Mouse (Mus musculus) urinary bladder, postnatal 0 days (tissue): ENCODE data around the gene Fbxw20. TPM values are rescaled to one million over a fixed set of nuclear protein-coding genes. Genes with fewer than 3 reads are reported as not detected.

ENCODE experiments used
- polyA plus RNA-seq: library from polyadenylated mRNA; unstranded; fragments of >200 nt; fragmentation: Nextera tagmentation; extraction: Ambion mirVana; gene quantifications from 2 replicates; pipeline ENCODE4 v1.2.1, GENCODE M21; 2015

The Fbxw20 gene
- 0.48 TPM in 1 of 2 replicates, not detected in the other for polyA plus RNA-seq

GRCm38 (mm10) chr9:109234654-109235053, at the start of gene Fbxw20:
Gene Fbxw20 (minus strand): TSS chr9:109234754.

GRCm38 (mm10) chr9:109195875-109196274, 38.7 kb downstream of the Fbxw20 start, which contains the start of gene Fbxw13:
Gene Fbxw13 (minus strand): TSS chr9:109195975.

Other genes with a start within 250 kb of the Fbxw20 start
- not detected in 2 replicates for gene Ucn2, start 248.7 kb downstream of the Fbxw20 start, polyA plus RNA-seq
- gene Pfkfb4, start 243.0 kb downstream of the Fbxw20 start, polyA plus RNA-seq = 6.9 and 8.0 TPM in 2 replicates
- 134 and 166 TPM in 2 replicates for gene Shisa5, start 196.2 kb downstream of the Fbxw20 start, polyA plus RNA-seq
- gene Trex1, start 175.0 kb downstream of the Fbxw20 start, polyA plus RNA-seq = 18.5 and 25.6 TPM in 2 replicates
- 13.7 and 17.2 TPM in 2 replicates for gene Atrip, start 160.6 kb downstream of the Fbxw20 start, polyA plus RNA-seq
- 7.1 and 9.1 TPM in 2 replicates for gene Ccdc51, start 152.3 kb downstream of the Fbxw20 start, polyA plus RNA-seq
- 350 and 394 TPM in 2 replicates for gene Tma7, start 152.2 kb downstream of the Fbxw20 start, polyA plus RNA-seq
- gene Plxnb1, start 139.4 kb downstream of the Fbxw20 start, polyA plus RNA-seq = 3.3 and 3.7 TPM in 2 replicates
- gene Fbxw21, start 72.7 kb downstream of the Fbxw20 start, polyA plus RNA-seq = 0.08 and 0.14 TPM in 2 replicates
- not detected in 2 replicates for gene Fbxw13, start 38.8 kb downstream of the Fbxw20 start, polyA plus RNA-seq
- 0.30 and 0.59 TPM in 2 replicates for gene Fbxw14, start 52.9 kb upstream of the Fbxw20 start, polyA plus RNA-seq
- 0.29 TPM in 1 of 2 replicates, not detected in the other for gene Fbxw28, start 104.9 kb upstream of the Fbxw20 start, polyA plus RNA-seq
- gene Fbxw22, start 169.5 kb upstream of the Fbxw20 start, polyA plus RNA-seq = 0.48 and 0.68 TPM in 2 replicates
- gene Fbxw16, start 214.4 kb upstream of the Fbxw20 start, polyA plus RNA-seq = 0.19 and 0.34 TPM in 2 replicates